Mouse (Mus musculus) urinary bladder, postnatal 36 days (tissue): ENCODE data around the gene 1700017B05Rik.
A peak's percentile ranks its signal among the peaks of the same experiment; 100 is the strongest.
"Not testable (repeated sequence)": the region's sequence is repeated elsewhere in the genome, so short reads cannot be mapped to it uniquely, and the experiment has no call there.

Experiments
- DNase-seq, 2 experiments: peaks; one replicate each; pipeline ENCODE4 v3.0.0; 2022; ENCODE audit warnings: low spot score in 2 of 2, mixed read lengths in 1 of 2

Gene 1700017B05Rik

DNA sequence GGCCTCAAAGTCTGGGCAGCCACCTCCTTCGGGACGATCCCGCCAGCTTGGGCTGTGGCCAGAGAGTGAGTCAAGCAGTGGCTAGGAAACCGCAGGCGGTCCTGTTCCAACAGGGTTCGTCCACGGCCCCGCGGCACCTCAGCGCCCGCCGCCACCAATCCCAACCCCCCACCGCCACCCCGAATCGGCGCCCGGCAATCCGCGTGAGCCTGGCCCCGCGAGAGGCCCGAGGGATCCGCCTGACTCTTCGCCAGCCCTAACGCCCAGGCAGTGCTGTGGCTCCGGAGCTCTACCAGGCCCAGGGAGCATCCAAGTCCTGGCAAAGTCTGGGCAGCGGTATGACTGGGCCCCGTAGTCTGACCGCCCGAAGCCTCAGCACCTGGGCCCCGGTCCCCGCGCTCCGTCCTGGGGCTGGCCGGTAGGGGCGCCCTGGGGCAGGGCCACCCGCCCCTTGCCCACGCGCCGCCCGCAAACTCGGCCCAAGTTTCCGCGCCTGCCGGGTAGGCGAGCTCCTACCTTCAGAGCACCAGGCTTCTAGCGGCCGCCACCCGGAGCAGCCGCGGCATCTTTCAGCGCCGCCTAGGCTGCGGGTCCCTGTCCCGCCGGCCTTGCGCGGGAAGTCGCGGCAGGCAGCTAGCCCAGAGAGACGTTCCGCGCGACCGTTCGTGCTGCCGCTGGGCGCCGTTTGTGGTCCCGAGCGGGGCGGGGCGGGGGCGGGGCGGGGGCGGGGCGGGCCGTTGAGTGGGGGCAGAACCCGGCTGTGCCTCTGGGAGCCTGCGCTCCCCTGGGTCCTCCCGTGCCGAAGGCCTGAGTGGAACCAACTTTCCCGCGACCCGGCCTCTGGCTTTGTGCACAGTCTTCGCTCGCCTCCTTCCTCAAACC lies at the start of gene 1700017B05Rik:
Gene 1700017B05Rik, minus strand, starts transcription at position 700 of the 882 bp plus-strand sequence.
- DNase-seq: peak; percentile 64 to 70

DNA sequence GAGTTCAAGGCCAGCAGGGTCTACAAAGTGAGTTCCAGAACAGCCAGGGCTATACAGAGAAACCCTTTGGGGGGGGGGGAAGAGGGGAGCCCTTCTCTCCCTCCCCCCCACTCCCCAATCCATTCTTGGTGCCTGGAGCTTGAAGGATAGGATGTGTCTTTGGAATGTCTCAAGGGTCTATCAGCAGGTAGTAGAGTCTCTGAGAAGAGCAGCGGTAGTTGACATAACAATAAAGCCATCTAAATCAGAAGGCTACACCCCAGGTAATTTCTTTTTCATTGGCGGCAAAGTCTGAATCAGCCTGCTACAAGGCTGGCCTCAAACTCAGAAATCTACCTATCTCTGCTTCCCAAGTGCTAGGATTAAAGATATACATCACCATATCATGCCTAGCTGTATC lies 48.5 kb upstream of the 1700017B05Rik start:
- no peak for DNase-seq

DNA sequence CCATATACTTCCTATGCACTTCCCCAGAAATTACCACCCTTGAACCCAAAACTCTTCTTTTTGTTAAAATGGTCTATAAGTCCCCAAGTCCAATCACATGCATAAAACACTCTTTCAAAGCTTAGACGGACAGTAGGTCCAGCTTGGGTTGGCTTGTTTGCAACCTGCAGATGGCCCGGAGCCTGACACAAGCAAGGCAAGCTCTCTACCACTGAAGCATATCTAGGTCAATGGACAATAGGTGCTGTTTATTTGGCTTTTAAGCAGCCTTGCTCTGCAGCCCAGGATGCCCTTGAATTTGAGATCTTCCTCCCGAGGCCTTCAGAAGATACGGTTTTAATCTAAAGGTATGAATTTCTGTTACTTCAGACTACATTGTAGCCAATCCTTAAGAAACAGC lies 46.9 kb upstream of the 1700017B05Rik start:
- DNase-seq: no peak

DNA sequence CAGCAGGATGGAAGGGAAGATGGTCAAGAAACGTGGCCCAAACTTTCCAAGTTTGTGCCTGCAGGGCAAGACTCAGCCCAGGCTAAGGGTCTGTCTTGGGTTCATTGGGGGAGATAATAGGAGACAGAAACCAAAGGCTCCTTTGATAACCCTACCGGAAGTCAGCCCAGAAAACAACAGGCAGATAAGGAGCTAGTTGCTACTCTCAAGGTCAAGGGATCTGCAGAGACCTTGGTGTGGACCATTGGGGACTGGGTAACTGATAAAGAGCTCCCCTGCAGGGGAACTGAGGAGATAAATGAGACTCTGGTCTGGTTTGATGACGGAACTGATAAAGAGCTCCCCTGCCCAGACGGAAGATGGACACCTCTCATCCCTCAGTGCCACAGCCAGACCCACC lies 45.0 kb upstream of the 1700017B05Rik start:
- DNase-seq: no peak

DNA sequence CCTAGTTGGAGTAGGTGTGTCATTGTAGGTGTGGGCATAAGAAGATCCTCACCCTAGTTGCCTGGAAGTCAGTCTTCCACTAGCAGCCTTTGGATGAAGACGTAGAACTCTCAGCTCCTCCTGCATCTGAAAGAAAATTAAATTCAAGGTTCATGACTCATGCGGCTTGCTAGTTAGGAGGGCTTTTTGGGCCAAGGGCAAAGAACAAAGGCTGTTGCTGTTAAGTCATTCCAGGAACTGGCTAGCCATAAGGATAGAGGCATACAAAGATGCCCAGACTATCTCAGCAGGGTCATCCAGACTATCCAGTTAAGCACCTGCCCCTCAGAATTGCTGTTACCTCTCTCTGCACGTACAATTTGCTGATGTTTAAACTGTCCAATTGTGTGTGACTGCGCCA lies 42.3 kb upstream of the 1700017B05Rik start:
- DNase-seq: not testable (repeated sequence)

DNA sequence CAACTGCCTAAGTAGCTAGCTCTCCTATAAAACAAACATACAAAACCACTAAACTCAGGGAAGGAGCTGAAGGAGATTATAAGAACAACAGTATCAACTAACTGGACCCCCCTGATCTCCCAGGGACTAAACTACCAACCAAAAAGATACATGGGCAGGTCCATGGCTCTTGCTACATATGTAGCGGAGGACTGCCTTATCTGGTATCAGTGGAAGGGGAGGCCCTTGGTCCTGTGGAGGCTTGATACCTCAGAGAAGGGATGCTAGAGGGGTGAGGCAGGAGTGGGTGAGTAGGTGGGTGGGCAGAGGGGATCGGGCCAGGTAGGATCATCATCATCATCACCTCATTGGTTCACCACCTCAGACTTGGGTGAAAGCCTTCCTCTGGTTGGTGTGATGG lies 41.8 kb upstream of the 1700017B05Rik start:
- no peak for DNase-seq

DNA sequence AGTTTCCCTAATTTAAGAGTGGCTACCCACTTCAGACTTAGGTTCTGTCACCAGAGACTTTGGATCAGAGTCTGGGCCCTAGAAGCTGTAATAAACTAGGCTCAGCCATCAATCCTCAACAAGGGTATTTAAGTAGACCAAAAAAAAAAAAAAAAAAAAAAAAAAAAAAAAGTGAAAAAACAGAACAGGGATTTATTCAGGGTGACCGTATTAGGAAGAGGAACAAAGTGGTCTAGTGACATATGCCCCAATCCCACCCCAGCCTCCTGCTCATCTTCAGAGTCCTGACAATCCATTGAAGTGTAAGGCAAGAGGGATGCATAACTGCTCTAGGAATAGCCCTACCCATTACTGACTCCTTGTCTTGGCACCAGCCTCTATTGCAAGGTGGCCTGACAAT lies 40.9 kb upstream of the 1700017B05Rik start:
- DNase-seq: no peak

DNA sequence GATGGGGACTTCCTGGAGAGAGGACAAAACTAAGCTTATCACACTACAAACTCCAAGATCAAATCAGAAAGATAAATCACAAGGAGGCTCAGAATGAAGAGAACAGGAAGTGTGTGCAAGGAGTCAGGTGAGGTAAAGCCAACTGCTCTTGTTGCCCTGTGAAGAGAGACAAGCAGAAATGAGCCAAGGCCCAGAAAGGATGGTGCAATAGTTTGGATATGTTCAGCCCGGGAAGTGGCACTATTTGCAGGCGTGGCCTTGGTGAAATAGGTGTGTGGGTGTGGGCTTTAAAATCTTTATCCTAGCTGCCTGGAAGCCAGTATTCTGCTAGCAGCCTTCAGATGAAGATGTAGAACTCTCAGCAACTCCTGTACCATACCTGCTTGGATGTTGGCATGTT lies 38.4 kb upstream of the 1700017B05Rik start:
- peak in 1 of 2 experiments; percentile 19 for DNase-seq

DNA sequence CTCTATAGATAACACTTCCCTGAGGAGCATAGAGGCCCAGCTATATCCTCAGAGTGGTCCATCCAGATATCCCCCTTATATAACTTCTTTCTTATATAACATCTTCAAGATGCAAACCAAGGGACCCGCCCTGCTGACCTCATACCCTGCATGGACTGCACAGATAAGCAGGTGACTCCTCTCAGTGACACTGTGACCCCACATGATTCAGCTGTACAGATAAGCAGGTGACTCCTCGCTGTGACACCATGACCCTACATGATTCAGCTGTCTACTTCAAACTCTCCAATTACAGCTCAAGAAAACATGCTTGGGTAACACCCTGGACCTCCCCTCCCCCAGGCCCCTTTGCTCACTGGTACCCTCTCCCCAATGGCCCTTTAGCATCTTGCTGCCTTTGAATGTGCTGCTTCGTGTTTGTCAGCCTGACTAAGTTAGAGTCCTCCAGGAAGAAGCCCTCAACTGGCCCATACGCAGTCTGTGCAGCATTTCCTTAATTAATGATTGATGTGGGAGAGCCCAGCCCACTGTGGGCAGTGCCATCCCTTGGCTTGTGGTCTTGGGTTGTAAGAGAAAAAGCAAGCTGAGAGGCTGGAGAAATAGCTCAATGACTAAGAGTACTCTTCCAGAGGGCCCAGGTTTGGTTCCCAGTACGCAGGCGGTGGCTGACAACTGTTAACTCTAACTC lies 37.5 kb upstream of the 1700017B05Rik start:
- no peak for DNase-seq

DNA sequence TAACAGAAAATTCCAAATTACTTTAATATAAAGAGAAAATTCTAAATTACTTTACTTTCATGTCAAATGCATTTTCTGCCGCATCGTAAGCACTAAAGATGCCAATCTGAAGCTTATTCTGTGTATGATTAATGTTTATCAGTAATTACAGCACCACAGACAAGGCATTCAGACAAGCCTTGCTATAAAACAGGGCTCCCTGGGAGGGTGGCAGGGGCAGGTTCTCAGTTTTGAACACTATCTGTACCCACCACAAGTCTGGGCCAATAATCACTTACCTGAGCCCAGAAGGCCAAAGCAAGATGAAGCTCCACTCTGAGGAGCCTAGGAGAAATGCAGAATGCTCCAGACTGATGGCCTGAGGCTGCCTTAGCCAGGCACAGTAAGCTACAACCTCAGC lies 35.5 kb upstream of the 1700017B05Rik start:
- no peak for DNase-seq

DNA sequence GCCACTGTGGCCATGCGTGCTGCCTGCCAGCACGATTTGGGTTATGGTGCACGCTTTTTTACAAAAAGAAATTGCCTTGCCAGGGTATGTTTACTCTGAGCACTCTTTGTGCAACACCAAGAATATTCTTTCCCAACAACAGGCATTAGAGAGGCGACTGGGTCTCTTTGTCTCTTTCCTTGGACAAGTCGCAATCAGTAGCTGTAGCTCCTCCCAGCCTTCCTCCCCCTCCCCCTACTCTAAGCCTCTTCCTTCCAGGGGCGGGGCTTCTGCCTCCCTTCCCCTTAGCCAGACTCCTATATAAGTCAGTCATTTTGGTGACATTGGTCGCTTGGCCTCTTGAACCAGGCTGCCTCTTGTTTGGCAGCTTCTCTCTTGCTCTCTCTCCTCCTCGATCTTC lies 33.9 kb upstream of the 1700017B05Rik start:
- no peak for DNase-seq

DNA sequence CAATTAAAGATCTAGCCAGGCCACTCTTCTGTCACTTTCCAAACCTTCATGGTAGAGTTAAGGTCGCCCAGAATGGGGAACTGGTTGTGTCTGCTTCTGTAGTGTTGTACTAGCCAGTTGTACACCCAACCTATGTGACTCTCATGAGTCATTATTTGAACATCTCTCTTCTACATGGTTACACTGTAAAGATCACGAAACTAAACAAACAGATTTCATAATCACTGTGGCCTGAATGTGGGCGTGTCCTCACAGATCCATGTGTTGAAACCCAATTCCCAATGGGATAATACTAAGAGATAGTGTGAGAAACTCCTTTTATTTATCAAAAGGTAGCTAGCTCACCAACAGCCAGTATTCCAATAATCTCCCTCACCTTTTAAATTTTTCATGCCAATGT lies 33.3 kb upstream of the 1700017B05Rik start:
- DNase-seq: peak in 1 of 2 experiments; percentile 30

DNA sequence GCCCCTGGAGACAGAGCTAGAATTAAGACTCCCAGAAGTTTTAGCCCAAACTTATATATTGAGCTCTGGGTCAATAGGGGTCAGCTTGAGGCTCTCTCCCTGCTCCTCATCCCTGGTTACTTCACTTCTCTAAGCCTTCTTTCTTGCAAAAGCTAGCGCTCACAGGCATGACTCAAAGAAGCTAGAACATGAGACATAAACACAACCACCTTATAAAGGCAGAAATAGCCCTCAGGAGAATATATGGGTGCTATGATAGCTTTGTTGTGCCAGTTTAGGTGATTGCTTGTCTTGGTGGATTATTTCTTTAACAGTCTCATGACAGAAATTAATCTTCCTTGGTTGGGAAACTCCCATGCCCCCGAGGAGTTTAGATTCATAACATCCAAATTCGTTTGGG lies 32.5 kb upstream of the 1700017B05Rik start:
- no peak for DNase-seq

DNA sequence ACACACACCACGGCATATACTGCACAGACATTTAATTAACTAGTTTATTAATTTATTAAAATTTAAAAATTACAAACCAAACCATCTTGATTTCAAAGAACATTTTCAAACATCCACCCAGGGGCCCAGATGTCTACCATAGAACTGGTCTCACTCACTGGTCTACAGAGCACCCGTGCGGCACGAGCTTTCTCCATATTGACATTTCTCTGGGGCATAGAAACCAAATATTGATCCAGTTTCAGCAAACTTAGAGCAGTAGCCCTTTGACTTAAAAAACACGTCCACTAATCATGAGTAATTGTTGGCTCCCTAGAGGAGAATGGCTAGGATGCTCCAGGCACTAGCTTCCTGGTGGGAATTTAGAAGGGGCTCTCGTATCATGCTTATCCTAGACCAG lies 24.8 kb upstream of the 1700017B05Rik start:
- no peak for DNase-seq

DNA sequence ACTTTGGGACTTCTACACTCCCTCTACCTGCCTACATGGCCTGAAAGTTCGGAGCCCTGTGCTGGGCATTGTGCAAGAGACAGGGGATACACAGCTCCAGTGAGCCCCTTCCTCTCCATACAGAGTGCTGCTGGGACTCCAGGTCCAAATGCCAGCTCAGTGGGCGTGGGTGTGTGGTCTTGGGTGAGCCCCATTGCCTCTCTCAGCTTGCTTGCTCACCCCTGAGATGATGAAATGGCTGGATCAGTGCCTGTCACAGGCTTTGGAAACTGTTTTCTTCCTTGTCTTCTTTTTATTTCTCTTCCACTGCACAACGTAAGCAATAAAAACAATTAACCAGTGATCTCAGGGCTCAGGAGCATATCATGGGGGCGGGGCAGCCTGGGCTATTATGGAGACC lies 20.9 kb upstream of the 1700017B05Rik start:
- DNase-seq: peak in 1 of 2 experiments; percentile 52

DNA sequence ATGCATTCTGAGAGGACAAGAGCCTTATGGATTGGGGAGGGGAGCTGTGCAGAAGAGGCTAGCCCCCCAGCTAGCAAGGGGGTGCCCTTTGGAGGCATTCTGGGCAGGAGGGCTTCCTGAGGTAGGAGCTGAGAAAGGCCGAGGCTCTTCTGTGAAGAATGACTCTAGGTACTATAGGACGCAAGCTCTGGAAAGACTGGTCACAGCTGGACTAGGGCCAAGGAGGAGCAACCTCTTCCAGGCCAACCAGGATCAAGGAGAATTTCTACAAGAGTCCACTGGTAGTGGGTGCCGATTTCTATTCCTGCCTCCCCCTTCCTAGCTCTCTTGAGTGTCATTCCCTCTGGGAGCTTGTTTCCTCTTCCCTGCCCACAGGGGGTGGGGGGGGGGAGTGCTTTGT lies 20.3 kb upstream of the 1700017B05Rik start:
- DNase-seq: no peak

DNA sequence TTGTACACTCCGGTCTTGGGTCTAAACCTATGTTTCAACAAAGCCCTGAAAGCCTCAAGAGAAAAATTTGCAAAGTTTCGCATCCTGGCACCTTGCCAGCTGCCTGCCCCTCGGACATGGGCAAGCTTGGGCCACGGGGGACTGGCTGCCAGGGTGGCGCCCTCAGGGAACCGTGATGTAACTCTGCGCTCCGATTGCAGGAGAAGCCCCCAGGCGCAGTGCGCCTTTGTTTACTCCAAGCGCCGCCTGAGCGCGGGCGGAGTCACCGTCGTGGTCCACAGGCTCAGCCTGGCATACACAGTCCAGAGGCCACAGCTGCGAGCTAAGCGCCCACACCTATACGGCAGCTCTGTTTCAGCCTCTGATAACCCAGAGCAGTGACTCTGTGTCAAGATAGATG lies 19.1 kb upstream of the 1700017B05Rik start:
- peak in 1 of 2 experiments; percentile 38 for DNase-seq

DNA sequence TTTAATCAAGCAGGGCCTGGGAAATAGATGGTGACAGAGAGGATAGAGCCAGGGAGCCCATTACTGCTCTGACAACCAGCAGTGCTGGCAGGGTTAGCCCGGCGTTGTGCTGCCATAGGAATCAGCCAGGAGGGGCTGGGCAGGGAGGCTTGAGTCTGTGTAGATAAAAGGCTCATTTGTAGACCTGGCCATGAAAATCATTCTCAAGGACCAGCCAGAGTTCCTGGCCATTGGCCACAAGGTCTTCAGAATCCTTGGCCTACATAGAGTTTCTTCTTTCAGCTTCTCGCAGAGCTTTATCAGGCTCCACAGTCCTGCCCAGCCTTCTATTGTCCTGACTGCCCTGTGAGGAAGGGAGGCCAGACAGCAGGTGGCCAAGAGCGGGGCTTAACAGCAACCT lies 17.0 kb upstream of the 1700017B05Rik start:
- DNase-seq: no peak

DNA sequence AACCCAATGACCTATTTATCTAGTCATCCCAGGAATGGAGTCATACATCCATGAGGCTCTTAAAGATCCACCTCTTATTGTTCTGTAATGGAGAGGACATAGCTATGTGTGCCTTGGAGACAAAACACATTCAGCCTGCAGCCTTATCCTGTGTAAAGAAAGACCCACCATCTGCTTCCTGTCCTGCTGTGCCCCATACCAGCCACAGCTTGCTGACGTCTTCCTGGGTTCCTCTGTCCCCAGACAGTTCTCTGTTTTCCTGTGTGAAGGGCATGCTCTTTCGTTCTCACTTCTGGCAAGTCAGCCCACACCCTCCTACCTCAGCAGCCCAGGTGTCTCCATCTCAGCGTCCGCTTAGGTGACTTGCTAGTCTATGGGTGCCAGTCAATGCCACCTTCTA lies 15.9 kb upstream of the 1700017B05Rik start:
- no peak for DNase-seq

DNA sequence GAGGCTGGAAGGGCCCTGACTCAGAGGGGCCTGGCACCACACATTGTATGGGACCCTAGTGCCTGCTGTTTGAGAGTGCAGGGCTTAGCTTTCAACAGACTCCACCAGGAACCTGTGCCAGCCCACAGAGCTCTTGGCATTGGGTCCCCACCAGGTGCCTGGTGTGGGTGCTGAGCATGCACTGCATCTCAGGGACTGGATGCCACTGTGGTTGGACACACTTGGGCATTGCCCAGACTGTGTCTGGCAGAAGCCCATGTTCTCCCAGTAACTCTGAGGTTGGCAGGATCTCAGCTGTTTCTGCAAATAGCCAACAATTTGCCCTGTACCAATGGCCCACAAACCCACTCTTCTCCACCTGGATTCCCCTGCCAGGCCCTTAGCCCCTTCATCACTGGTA lies 13.9 kb upstream of the 1700017B05Rik start:
- peak in 1 of 2 experiments; percentile 39 for DNase-seq

DNA sequence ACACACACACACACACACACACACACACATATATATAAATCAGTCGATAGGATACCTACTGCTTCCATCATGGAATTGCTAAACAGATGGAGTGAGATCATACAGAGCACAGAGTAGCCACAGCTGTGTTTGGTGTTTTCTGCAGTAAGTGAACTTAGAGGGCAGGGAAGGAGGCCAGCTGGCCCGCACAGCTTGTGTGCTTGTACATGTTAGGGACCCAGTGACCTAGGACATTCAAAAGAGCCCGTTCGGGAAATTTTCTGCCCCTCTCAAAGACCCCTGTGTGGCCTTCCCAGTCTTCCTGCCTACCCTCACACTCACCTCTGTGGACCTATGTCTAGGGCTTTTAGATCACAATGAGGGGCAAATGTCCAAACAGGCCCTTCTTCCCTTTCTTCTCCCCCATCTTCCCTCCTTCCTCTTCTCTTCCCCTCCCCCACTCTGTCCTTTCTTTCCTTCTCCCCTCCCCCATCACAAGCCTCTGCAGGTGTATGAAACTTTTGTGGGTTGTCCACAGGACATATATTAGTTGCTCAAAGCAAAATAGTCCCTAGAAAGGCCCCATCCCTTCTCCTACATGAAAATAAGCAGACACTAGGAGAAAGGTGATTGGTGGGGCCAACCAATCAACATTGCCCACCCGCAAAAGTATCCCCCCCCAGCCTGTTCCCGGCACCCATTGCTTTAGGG lies 11.5 kb upstream of the 1700017B05Rik start:
- DNase-seq: no peak
